Mouse (Mus musculus): ENCODE measurements at regions not wholly inside any gene's neighbourhood (a gene's known extent, or its start where the extent isn't known, plus 50 kb on each side); places are given as distances from the start of the nearest gene placed in this dataset.
A peak's percentile ranks its signal among the peaks of the same experiment; 100 is the strongest.

DNA sequence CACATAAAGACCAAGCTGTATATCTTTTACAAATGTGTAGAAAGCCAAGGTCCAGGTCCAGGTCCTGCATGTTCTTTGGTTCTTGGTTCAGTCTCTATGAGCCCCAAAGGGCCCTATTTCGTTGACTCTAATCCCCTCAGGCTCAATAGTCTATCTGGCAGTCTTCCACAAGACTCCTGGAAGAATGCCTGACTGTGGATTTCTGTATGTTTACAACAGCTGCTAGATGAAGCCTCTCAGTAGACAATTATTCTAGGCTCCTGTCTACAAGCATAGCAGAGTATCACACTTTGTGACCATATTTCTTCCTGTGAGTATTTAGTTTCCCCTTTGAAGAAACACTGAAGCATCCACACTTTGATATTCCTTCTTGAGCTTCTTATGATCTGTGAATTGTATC is 374.6 kb upstream of the Slit2 start:
- peak; percentile 37 for DNase-seq
- intact Hi-C loops (cut with DNase I), result no loop called here

Measured in left cerebral cortex, postnatal 4 days (tissue).